Mouse (Mus musculus) olfactory bulb, adult 2 months (tissue): ENCODE data around the gene Cbx7.

Experiments used
- CTCF ChIP-seq: fragments of 200-500 bp; IDR thresholded peaks from 2 replicates; pipeline ENCODE4 v1.5.1; 2012; ENCODE audit warnings: low read depth, mild to moderate bottlenecking, low read length, moderate library complexity; ENCODE audit not compliant: insufficient read depth
- POLR2A ChIP-seq: fragments of 200-500 bp; IDR thresholded peaks from 2 replicates; pipeline ENCODE4 v1.6.1; 2012; ENCODE audit warnings: mild to moderate bottlenecking, low read depth, low read length, moderate library complexity; ENCODE audit not compliant: insufficient read depth

- TF ChIP-seq CTCF (no peak), POLR2A (no peak)
Observed at GRCm38 (mm10) chr15:79952504-79953231, 18.3 kb downstream of the Cbx7 start.
